Mouse (Mus musculus) spleen, adult 12 weeks (tissue): ENCODE measurements around the gene Mettl23.
"Not testable (repeated sequence)": the region's sequence is repeated elsewhere in the genome, so short reads cannot be mapped to it uniquely, and the experiment has no call there.

Experiments
- DNase-seq: peaks from one replicate; pipeline ENCODE4 v3.0.0; 2022; ENCODE audit warnings: low spot score

Gene Mettl23

GRCm38 (mm10) chr11:116819932-116820593 is 23.0 kb upstream of the Mettl23 start:
- DNase-seq = no peak

GRCm38 (mm10) chr11:116821057-116821940 is 21.8 kb upstream of the Mettl23 start:
- no peak for DNase-seq

- DNase-seq = no peak
Measured at GRCm38 (mm10) chr11:116822215-116822614, 20.9 kb upstream of the Mettl23 start.

- no peak for DNase-seq
Measured at GRCm38 (mm10) chr11:116822626-116823025, 20.5 kb upstream of the Mettl23 start.

- DNase-seq = no peak
Measured at GRCm38 (mm10) chr11:116823255-116823654, 19.8 kb upstream of the Mettl23 start.

GRCm38 (mm10) chr11:116823885-116824284 is 19.2 kb upstream of the Mettl23 start:
- not testable (repeated sequence) for DNase-seq

GRCm38 (mm10) chr11:116825230-116825629 is 17.8 kb upstream of the Mettl23 start:
- no peak for DNase-seq

- no peak for DNase-seq
Measured at GRCm38 (mm10) chr11:116826550-116827504, 16.3 kb upstream of the Mettl23 start.

- DNase-seq = no peak
Measured at GRCm38 (mm10) chr11:116827534-116828165, 15.4 kb upstream of the Mettl23 start, which contains the start of gene Mxra7. Gene Mxra7, minus strand, starts transcription at chr11:116828046.

GRCm38 (mm10) chr11:116832172-116832685 is 10.8 kb upstream of the Mettl23 start:
- DNase-seq = no peak

- no peak for DNase-seq
Measured at GRCm38 (mm10) chr11:116834954-116835353, 8.1 kb upstream of the Mettl23 start.

GRCm38 (mm10) chr11:116836283-116836682 is 6.8 kb upstream of the Mettl23 start:
- DNase-seq = no peak

GRCm38 (mm10) chr11:116837441-116837840 is 5.6 kb upstream of the Mettl23 start:
- no peak for DNase-seq

- no peak for DNase-seq
Measured at GRCm38 (mm10) chr11:116838936-116839335, 4.1 kb upstream of the Mettl23 start.

- no peak for DNase-seq
Measured at GRCm38 (mm10) chr11:116839601-116840000, 3.5 kb upstream of the Mettl23 start.

- no peak for DNase-seq
Measured at GRCm38 (mm10) chr11:116840748-116841147, 2.3 kb upstream of the Mettl23 start.

- DNase-seq = peak; percentile 56
Measured at GRCm38 (mm10) chr11:116842531-116843260, 382 bp upstream of the Mettl23 start.

GRCm38 (mm10) chr11:116846593-116847181 is 3.6 kb downstream of the Mettl23 start:
- no peak for DNase-seq

- DNase-seq = no peak
Measured at GRCm38 (mm10) chr11:116847187-116848085, 4.4 kb downstream of the Mettl23 start.
